Mouse (Mus musculus) liver, postnatal 0 days (tissue): Measurements from ENCODE around the gene Slc47a1.

Source experiments
- CTCF ChIP-seq: sonication (generic); IDR thresholded peaks from 2 replicates; pipeline ENCODE4 v1.5.1; 2016; ENCODE audit warnings: antibody characterized with exemption, low read depth
- EP300 ChIP-seq: IDR thresholded peaks from 2 replicates; pipeline ENCODE4 v1.6.1; 2016; ENCODE audit warnings: antibody characterized with exemption, low read depth, mild to moderate bottlenecking

DNA sequence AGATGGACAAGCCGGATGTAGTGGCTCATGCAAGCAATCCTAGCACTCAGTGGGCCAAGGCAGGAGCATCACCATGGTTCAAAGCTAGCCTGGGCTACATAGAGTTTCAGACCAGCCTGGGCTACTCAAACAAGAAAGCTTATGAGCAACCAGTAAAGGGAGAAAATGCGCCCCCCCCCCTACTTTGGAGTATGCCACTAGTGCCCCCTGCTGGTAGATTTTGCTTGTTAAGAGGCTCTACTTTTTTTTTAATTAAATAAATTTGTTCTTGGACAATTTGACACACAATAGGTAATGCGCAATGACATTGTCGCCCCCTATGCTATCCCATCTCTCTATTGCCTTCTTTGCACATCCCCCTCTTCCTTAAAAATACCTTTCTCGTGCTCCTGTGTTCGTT, 9.9 kb upstream of the Slc47a1 start:
- TF ChIP-seq CTCF (peak; percentile 63), EP300 (no peak)
